Mouse (Mus musculus): ENCODE results near the gene Tbx3. TPM values are rescaled to one million over a fixed set of nuclear protein-coding genes. Genes with fewer than 3 reads are reported as not detected.

The Tbx3 gene
- polyA plus RNA-seq, 1 experiment from 2014 or later = 6.8 TPM

DNA sequence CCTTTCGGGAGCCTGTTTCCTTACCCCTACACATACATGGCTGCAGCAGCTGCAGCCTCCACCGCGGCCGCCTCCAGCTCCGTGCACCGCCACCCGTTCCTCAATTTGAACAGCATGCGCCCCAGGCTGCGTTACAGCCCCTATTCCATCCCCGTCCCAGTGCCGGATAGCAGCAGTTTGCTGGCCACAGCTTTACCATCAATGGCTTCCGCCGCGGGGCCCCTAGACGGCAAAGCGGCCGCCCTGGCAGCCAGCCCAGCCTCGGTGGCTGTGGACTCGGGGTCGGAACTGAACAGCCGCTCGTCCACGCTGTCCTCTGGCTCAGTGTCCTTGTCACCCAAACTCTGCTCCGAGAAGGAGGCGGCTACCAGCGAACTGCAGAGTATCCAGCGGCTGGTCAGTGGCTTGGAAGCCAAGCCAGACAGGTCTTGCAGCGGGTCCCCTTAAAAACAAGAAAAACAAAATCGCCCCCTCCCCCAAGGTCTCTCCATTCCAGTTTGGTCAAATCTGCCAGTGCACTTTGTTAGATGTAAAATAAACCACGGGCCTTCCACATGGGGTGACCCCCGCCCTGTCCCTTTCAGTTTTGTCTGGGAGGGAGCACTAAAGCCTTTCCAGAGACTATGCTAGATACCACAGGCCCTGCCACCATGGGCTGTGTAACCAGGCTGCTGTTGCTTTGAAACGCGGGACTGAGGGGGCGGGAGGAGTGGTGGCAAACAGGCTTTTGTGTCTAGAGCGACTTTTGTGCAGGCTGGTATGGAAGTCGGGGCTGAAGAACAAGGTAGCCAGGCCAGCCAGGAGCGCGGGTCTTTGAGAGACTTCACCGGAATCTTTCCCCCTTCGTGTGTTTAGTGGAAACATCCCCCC, 12.4 kb downstream of the Tbx3 start:
- Histone ChIP-seq H3K27me3 (ENCODE audit: control insufficient read depth, insufficient read depth, low read length) (peaks cover 16% of the 10 kb centered on the region; the same call in 1 of the 2 replicates), H3K4me1 (replicated peaks; ENCODE audit: control insufficient read depth, insufficient read depth) (no peaks in the 10 kb centered on the region), H3K9ac (ENCODE audit: low read length) (no peak overlapping the region), H3K27ac (replicated peaks) (no peak overlapping the region), H3K36me3 (ENCODE audit: control insufficient read depth, insufficient read depth, low read length) (0 out of 2 replicates have a peak, but pooled peaks cover 4% of the 10 kb centered on the region), H3K4me2 (replicated peaks; ENCODE audit: low read depth) (no peak overlapping the region), H3K9me3 (ENCODE audit: control insufficient read depth, low read length) (no peaks in the 10 kb centered on the region), H3K4me3 (ENCODE audit: low read depth, low read length) (no peak overlapping the region)
- WGBS = 31% methylated on average over 40 of the region's 40 CpGs
- TF ChIP-seq EP300 (optimal IDR thresholded peaks at IDR 0.05) (no peak), CTCF (IDR thresholded peaks at IDR 0.05; ENCODE audit: low read depth) (no peak)
- ATAC-seq (ENCODE audit: low FRiP score, low TSS enrichment) (no peak), DNase-seq (ENCODE audit: low spot score) (no peak)

DNA sequence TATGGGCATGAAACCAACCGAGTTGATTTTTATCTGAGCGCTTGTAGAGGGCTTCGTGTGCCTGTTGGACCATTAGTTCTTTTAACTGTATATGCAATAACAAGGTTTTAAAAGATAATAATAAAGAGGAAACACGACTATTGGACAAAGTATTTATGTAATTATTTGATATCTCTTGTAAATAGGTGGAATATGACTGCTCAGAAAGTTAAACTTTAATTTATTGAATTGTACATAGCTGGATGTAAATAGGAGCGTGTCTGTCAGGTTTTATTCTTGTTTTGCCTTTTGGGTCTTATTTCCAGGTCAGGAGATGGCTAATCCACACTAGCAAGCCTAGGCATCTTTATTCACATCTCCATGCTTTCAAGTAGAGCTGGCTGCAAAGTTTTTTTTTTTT, 13.4 kb downstream of the Tbx3 start:
- TF ChIP-seq EP300 (optimal IDR thresholded peaks at IDR 0.05) = no peak
- H3K27me3 ChIP-seq (ENCODE audit: control insufficient read depth, insufficient read depth, low read length) = peaks cover 16% of the 10 kb centered on the region; the same call in 1 of the 2 replicates
- no peaks in the 10 kb centered on the region for H3K9me3 ChIP-seq (ENCODE audit: control insufficient read depth, low read length)
- H3K4me1 ChIP-seq (replicated peaks; ENCODE audit: control insufficient read depth, insufficient read depth) = no peaks in the 10 kb centered on the region
- no peak overlapping the region for H3K4me2 ChIP-seq (replicated peaks; ENCODE audit: low read depth)
- no peak overlapping the region for H3K9ac ChIP-seq (ENCODE audit: low read length)
- DNase-seq (ENCODE audit: low spot score) (no peak), ATAC-seq (ENCODE audit: low FRiP score, low TSS enrichment) (no peak)
- H3K4me3 ChIP-seq (ENCODE audit: low read depth, low read length) = no peak overlapping the region
- 47% methylated on average over 5 of the region's 5 CpGs for WGBS
- H3K36me3 ChIP-seq (ENCODE audit: control insufficient read depth, insufficient read depth, low read length) = 0 out of 2 replicates have a peak, but pooled peaks cover 4% of the 10 kb centered on the region
- H3K27ac ChIP-seq (replicated peaks) = no peak overlapping the region

DNA sequence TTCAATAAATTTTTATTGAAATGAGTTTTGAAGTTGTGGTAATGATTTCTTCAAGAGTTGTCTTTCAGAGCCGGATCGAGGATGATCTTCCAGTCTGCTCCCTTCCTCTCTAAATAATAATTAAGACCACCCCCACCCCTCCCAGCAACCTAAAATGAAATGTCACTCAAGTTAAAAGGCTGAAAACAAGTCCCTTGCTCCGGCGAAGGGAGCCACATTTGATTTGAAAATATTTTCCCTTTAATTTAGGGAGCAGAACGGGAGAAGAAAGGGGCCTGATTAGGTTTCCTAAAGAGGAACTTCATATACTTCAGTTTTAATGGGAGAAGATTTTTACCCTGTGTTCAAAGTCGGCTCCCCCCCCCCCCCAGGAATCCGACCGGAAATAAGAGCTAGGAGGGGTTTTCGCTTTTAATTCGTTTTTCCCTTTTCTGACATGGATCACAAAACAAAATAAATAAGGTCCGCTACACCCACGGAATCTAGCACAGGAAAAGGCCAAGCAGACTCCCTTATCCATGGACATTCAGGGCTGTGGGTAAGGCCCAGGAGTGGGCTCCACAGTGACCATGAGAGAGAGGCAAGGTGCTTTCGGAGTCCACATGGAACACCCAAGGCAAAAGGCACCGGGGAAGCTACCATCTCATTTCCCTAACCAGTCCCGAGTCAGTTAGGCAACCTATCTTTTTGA, 14.4 kb downstream of the Tbx3 start:
- DNase-seq (ENCODE audit: low spot score) = no peak
- no peak overlapping the region for H3K27ac ChIP-seq (replicated peaks)
- TF ChIP-seq CTCF (IDR thresholded peaks at IDR 0.05; ENCODE audit: low read depth) (no peak), EP300 (optimal IDR thresholded peaks at IDR 0.05) (no peak)
- no peak overlapping the region for H3K4me2 ChIP-seq (replicated peaks; ENCODE audit: low read depth)
- H3K9me3 ChIP-seq (ENCODE audit: control insufficient read depth, low read length) = no peaks in the 10 kb centered on the region
- H3K9ac ChIP-seq (ENCODE audit: low read length) = no peak overlapping the region
- no peaks in the 10 kb centered on the region for H3K4me1 ChIP-seq (replicated peaks; ENCODE audit: control insufficient read depth, insufficient read depth)
- ATAC-seq (ENCODE audit: low FRiP score, low TSS enrichment) = no peak
- 25% methylated on average over 15 of the region's 15 CpGs for WGBS
- peaks cover 13% of the 10 kb centered on the region; the same call in 1 of the 2 replicates for H3K27me3 ChIP-seq (ENCODE audit: control insufficient read depth, insufficient read depth, low read length)
- H3K4me3 ChIP-seq (ENCODE audit: low read depth, low read length) = no peak overlapping the region
- H3K36me3 ChIP-seq (ENCODE audit: control insufficient read depth, insufficient read depth, low read length) = 0 out of 2 replicates have a peak, but pooled peaks cover 4% of the 10 kb centered on the region

DNA sequence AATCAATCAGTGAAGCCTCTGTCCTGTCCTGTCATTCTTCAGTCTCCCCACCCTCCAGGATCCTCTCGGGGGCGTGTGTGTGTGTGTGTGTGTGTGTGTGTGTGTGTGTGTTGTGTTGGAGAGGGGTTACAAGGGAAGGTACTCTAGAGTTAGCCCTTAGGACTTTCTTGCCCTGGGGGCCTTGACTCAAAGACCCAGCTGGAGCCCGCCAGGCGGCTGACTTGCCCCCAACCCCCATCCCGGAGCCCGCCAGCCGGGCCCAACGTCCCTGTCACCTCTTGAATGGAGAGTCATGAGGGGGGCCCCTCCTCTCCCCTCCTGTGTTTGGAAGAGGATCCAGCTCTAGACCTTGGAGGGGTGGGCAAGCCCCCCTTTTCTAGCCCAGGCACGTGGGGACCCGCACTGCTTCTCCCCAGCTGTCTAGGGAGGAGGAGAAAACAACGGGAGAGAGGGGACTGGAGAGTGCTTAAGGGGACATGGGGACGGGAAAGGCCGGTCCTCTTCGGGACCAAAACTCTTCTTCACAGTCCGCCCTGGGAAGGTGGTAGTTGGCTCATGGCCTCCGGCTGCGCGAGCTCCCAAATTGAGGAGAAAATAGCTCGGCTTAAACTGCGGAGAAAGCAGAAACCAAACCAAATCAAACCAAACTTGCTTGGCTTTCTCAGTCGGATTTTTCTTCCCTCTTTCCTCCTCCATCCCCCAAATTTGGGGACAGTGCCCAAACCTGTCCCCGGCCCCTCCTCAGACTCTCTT, 15.2 kb downstream of the Tbx3 start:
- H3K9me3 ChIP-seq (ENCODE audit: control insufficient read depth, low read length) = no peaks in the 10 kb centered on the region
- peak overlapping the region; percentile 27 for H3K4me3 ChIP-seq (ENCODE audit: low read depth, low read length)
- WGBS = 5% methylated on average over 22 of the region's 22 CpGs

DNA sequence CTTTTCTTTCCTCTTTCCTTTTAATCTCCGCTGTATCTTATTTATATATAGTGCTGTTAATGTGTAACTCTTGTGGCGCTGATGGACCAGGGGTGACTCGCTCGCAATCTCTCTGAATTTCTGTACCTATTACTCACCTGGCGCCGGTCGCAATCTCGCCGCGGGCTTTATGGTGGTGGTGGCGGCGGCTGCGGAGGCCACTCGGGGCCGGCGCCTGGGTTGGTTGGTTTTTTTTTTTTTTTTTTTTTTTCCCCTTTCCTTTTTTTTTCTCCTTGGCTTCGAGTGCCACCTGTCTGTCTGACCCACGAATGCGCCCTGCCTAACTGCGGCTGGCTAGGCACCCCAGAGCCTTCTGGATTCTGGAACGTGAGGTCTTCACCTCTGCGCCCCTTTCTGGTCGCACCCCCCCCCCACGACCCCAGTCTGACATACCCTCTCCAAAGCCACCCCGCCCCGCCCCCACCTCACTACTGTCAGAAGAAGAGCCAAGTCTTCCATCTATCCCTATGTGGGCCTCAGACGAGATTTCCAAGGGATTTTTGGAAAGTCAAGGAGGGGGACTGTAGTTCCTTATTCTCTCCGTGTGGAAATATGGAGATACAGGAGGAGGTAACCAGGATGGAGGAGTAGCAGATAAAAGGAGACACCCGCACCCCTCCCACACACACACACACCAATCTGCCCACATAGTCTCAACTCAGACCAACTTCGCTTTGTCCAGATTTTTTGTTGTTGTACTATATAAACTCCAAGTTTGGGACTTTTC, 15.9 kb downstream of the Tbx3 start:
- 2% methylated on average over 28 of the region's 30 CpGs for WGBS
- Histone ChIP-seq H3K4me2 (replicated peaks; ENCODE audit: low read depth) (peak overlapping the region; percentile 42), H3K9ac (ENCODE audit: low read length) (no peak overlapping the region), H3K36me3 (ENCODE audit: control insufficient read depth, insufficient read depth, low read length) (0 out of 2 replicates have a peak, but pooled peaks cover 4% of the 10 kb centered on the region), H3K27me3 (ENCODE audit: control insufficient read depth, insufficient read depth, low read length) (peaks cover 15% of the 10 kb centered on the region; the same call in 1 of the 2 replicates), H3K4me1 (replicated peaks; ENCODE audit: control insufficient read depth, insufficient read depth) (no peaks in the 10 kb centered on the region), H3K4me3 (ENCODE audit: low read depth, low read length) (peak overlapping the region; percentile 27), H3K27ac (replicated peaks) (no peak overlapping the region), H3K9me3 (ENCODE audit: control insufficient read depth, low read length) (no peaks in the 10 kb centered on the region)
- TF ChIP-seq EP300 (optimal IDR thresholded peaks at IDR 0.05) = no peak
- TF ChIP-seq CTCF (IDR thresholded peaks at IDR 0.05; ENCODE audit: low read depth) = peak; percentile 63
- ATAC-seq (ENCODE audit: low FRiP score, low TSS enrichment) = peak; percentile 72; the same call in 1 of the 2 replicates
- peak; percentile 56 for DNase-seq (ENCODE audit: low spot score)

More for the DNA sequence above, 15.2 kb downstream of the Tbx3 start:
- Histone ChIP-seq H3K27ac (replicated peaks) (no peak overlapping the region), H3K4me1 (replicated peaks; ENCODE audit: control insufficient read depth, insufficient read depth) (no peaks in the 10 kb centered on the region), H3K4me2 (replicated peaks; ENCODE audit: low read depth) (peak overlapping the region; percentile 42), H3K27me3 (ENCODE audit: control insufficient read depth, insufficient read depth, low read length) (peaks cover 13% of the 10 kb centered on the region; the same call in 1 of the 2 replicates), H3K36me3 (ENCODE audit: control insufficient read depth, insufficient read depth, low read length) (0 out of 2 replicates have a peak, but pooled peaks cover 4% of the 10 kb centered on the region), H3K9ac (ENCODE audit: low read length) (no peak overlapping the region)
- no peak for TF ChIP-seq EP300 (optimal IDR thresholded peaks at IDR 0.05)
- no peak for TF ChIP-seq CTCF (IDR thresholded peaks at IDR 0.05; ENCODE audit: low read depth)
- DNase-seq (ENCODE audit: low spot score) = peak; percentile 20
- peak; percentile 17; the same call in 1 of the 2 replicates for ATAC-seq (ENCODE audit: low FRiP score, low TSS enrichment)

All from stomach, postnatal 0 days (tissue).